Comparison of ENCODE assay signal across 8 mouse cellular contexts in genomic region chr7:27285698-27286066, GRCm38 (mm10). TPM values are rescaled to one million over a fixed set of nuclear protein-coding genes. Genes with fewer than 3 reads are reported as not detected.
DNase-seq lines count a peak whose midpoint lies in the region; ATAC-seq and TF ChIP-seq lines count a peak whose summit lies in the region.

No protein-coding gene starts in this region.

- H3K4me1 ChIP-seq in bone marrow macrophage, adult 2 months (ENCODE audit: control insufficient read depth, insufficient read depth, low read length) = no peaks in the 10 kb centered on the region
- no peaks in the 10 kb centered on the region for H3K4me1 ChIP-seq in forebrain, embryonic 11.5 days (replicated peaks; ENCODE audit: control insufficient read depth, insufficient read depth, low read length)
- H3K4me1 ChIP-seq in lung, embryonic 16.5 days (replicated peaks; ENCODE audit: control insufficient read depth, insufficient read depth, low read length) = peaks cover 9% of the 10 kb centered on the region

- no peaks in the 10 kb centered on the region for H3K9me3 ChIP-seq in forebrain, embryonic 11.5 days (ENCODE audit: control insufficient read depth, low read length)
- H3K9me3 ChIP-seq in lung, embryonic 16.5 days (ENCODE audit: control insufficient read depth, low read length) = peaks cover 4% of the 10 kb centered on the region; the same call in 1 of the 2 replicates

- ATAC-seq in forebrain, embryonic 11.5 days (replicated peaks; ENCODE audit: low FRiP score) = peak; percentile 83
- peak; percentile 85 for ATAC-seq in lung, embryonic 16.5 days (ENCODE audit: low read depth)

- H3K27ac ChIP-seq in bone marrow macrophage, adult 2 months (ENCODE audit: insufficient read depth, low read depth, low read length) = no peak overlapping the region
- H3K27ac ChIP-seq in forebrain, embryonic 11.5 days (ENCODE audit: low read depth, low read length) = no peak overlapping the region
- no peak overlapping the region for H3K27ac ChIP-seq in lung, embryonic 16.5 days (ENCODE audit: low read length)

- TF ChIP-seq POLR2A in bone marrow macrophage, adult 2 months (IDR thresholded peaks at IDR 0.05; ENCODE audit: borderline replicate concordance, low read depth, low read length) = no peak

- intact Hi-C loops in heart, postnatal 14 days (cut with DNase I) = loop anchor here (5.0 kb wide), 1 partner anchor 128 kb away; no protein-coding TSS in a partner anchor

- peak; percentile 58 to 61 for DNase-seq in cerebellum, adult 18-20 months
- no peak for DNase-seq in cerebellum, adult 9-11 months
- peak; percentile 82 for DNase-seq in forebrain, embryonic 11.5 days (ENCODE audit: low spot score)
- peak; percentile 62 to 73 for DNase-seq in heart, postnatal 14 days
- peak; percentile 76 to 82 for DNase-seq in kidney, postnatal 25 days
- peak; percentile 56 for DNase-seq in ovary, postnatal 36 days (ENCODE audit: low spot score)

- peak overlapping the region; percentile 32; the same call in 1 of the 2 replicates for H3K4me2 ChIP-seq in forebrain, embryonic 11.5 days (ENCODE audit: low read depth, low read length, severe bottlenecking)
- peak overlapping the region; percentile 45 for H3K4me2 ChIP-seq in lung, embryonic 16.5 days (ENCODE audit: low read depth, low read length)

- H3K36me3 ChIP-seq in forebrain, embryonic 11.5 days (ENCODE audit: control insufficient read depth, insufficient read depth, low read length) = peaks cover 2% of the 10 kb centered on the region; the same call in 1 of the 2 replicates
- H3K36me3 ChIP-seq in lung, embryonic 16.5 days (ENCODE audit: control insufficient read depth, insufficient read depth, low read length) = peaks cover 12% of the 10 kb centered on the region

- TF ChIP-seq CTCF in bone marrow macrophage, adult 2 months (IDR thresholded peaks at IDR 0.05; ENCODE audit: low read depth, low read length) = peak; percentile 35; the same call in 1 of the 2 replicates

- WGBS in forebrain, embryonic 11.5 days = 6% methylated on average over 8 of the region's 8 CpGs
- WGBS in lung, embryonic 16.5 days = 3% methylated on average over 8 of the region's 8 CpGs

- H3K9ac ChIP-seq in forebrain, embryonic 11.5 days (ENCODE audit: low read length) = peak overlapping the region; percentile 10; the same call in 1 of the 2 replicates
- no peak overlapping the region for H3K9ac ChIP-seq in lung, embryonic 16.5 days (ENCODE audit: low read length)

- H3K4me3 ChIP-seq in bone marrow macrophage, adult 2 months (ENCODE audit: insufficient read depth, low read length) = no peak overlapping the region
- no peak overlapping the region for H3K4me3 ChIP-seq in forebrain, embryonic 11.5 days (ENCODE audit: low read depth, low read length)
- H3K4me3 ChIP-seq in lung, embryonic 16.5 days (ENCODE audit: low read length) = no peak overlapping the region

- no peaks in the 10 kb centered on the region for H3K27me3 ChIP-seq in forebrain, embryonic 11.5 days (ENCODE audit: control insufficient read depth, insufficient read depth, low read length)
- 0 out of 2 replicates have a peak, but pooled peaks cover 2% of the 10 kb centered on the region for H3K27me3 ChIP-seq in lung, embryonic 16.5 days (ENCODE audit: control insufficient read depth, insufficient read depth, low read depth, low read length)

RNA-seq across cellular contexts. Expression of gene Numbl, which starts 27.4 kb away (rescaled TPM):
- 6.2 and 7.6 TPM in 2 replicates for polyA plus RNA-seq in bone marrow macrophage, adult 2 months (2012; ENCODE audit: insufficient read depth, insufficient read length, missing spikeins)
- polyA plus RNA-seq in forebrain, embryonic 11.5 days (2014; fragmentation: Nextera tagmentation; extraction: Ambion mirVana) = 19.1 and 20.1 TPM in 2 replicates
- total RNA-seq in heart, postnatal 14 days (2021) = 1 to 10 TPM; 7.9 to 8.5 TPM
- polyA plus RNA-seq in lung, embryonic 16.5 days (2015; fragmentation: Nextera tagmentation; extraction: Ambion mirVana) = 14.8 and 14.9 TPM in 2 replicates

RNA-seq across cellular contexts. Expression of gene Ltbp4, which starts 51.8 kb away (rescaled TPM):
- polyA plus RNA-seq in bone marrow macrophage, adult 2 months (2012; ENCODE audit: insufficient read depth, insufficient read length, missing spikeins) = 0.84 TPM in 1 of 2 replicates, not detected in the other
- 11.9 and 13.0 TPM in 2 replicates for polyA plus RNA-seq in forebrain, embryonic 11.5 days (2014; fragmentation: Nextera tagmentation; extraction: Ambion mirVana)
- total RNA-seq in heart, postnatal 14 days (2021) = 100 to 1,000 TPM; 354 to 358 TPM
- polyA plus RNA-seq in lung, embryonic 16.5 days (2015; fragmentation: Nextera tagmentation; extraction: Ambion mirVana) = 107 and 127 TPM in 2 replicates

RNA-seq across cellular contexts. Expression of gene Coq8b, which starts 52.9 kb away (rescaled TPM):
- polyA plus RNA-seq in bone marrow macrophage, adult 2 months (2012; ENCODE audit: insufficient read depth, insufficient read length, missing spikeins) = 21.7 and 22.6 TPM in 2 replicates
- polyA plus RNA-seq in forebrain, embryonic 11.5 days (2014; fragmentation: Nextera tagmentation; extraction: Ambion mirVana) = 15.1 and 18.1 TPM in 2 replicates
- 1 to 10 TPM; 7.0 to 8.8 TPM for total RNA-seq in heart, postnatal 14 days (2021)
- 23.4 and 23.5 TPM in 2 replicates for polyA plus RNA-seq in lung, embryonic 16.5 days (2015; fragmentation: Nextera tagmentation; extraction: Ambion mirVana)

RNA-seq across cellular contexts. Expression of gene Itpkc, which starts 57.2 kb away (rescaled TPM):
- 6.1 and 7.1 TPM in 2 replicates for polyA plus RNA-seq in bone marrow macrophage, adult 2 months (2012; ENCODE audit: insufficient read depth, insufficient read length, missing spikeins)
- polyA plus RNA-seq in forebrain, embryonic 11.5 days (2014; fragmentation: Nextera tagmentation; extraction: Ambion mirVana) = 6.6 and 8.1 TPM in 2 replicates
- total RNA-seq in heart, postnatal 14 days (2021) = 1 to 10 TPM; 4.5 to 5.5 TPM
- 4.1 and 4.3 TPM in 2 replicates for polyA plus RNA-seq in lung, embryonic 16.5 days (2015; fragmentation: Nextera tagmentation; extraction: Ambion mirVana)
